Mouse (Mus musculus): ENCODE data around the gene Slc7a8. TPM values are rescaled to one million over a fixed set of nuclear protein-coding genes. Genes with fewer than 3 reads are reported as not detected.

Slc7a8 gene
- 5.8 and 12.1 TPM in 2 replicates for polyA plus RNA-seq (2014; fragmentation: Nextera tagmentation; extraction: Ambion mirVana)

DNA sequence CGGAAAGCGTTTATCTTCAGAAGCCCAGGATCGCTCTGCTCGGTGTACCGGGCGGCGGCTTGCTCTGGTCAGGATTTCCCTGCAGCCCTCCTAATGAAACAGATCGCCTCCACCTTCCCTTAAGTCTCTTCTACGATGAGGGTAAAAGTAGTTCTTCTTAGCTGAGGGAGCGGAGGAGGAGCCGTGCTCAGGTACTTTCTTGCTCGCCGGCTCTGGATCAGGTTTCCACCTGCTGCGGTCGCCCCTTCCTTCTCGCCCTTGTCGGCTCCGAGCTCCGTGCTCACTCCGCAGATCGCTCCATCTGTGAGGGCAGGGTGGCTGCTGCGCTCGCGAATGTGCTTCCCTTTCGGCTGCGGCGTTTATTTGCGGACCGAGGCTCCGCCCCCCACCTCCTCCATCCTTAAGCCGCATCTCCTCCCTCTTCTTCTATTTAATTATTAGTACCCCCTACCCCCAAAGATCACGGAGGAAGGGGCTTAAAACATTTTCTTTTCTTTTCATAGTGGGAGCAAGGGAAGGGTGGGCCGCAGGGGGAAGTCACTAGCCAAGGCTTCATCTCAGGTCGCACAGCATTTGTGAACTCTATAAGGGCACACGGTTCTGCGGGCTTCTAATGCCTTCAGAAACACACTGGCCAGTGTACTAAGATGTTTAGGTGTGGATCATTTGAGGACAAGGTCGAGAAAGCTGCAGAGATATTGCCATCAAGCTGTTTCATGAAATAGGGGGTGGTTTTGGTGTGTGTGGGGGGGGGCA, at the start of gene Slc7a8:
Slc7a8 (minus strand) TSS at position 337 of the 756 bp plus-strand sequence.
- ATAC-seq (ENCODE audit: low FRiP score, low TSS enrichment), result peak; percentile 72; the same call in 1 of the 2 replicates
- H3K9ac ChIP-seq (ENCODE audit: low read depth, low read length), result peak within 1 kb of the TSS; percentile 38; the same call in 1 of the 2 replicates
- H3K9me3 ChIP-seq (ENCODE audit: control insufficient read depth, low read length), result peaks cover 4% of the 10 kb centered on the region; the same call in 1 of the 2 replicates
- H3K4me3 ChIP-seq (ENCODE audit: low read length), result peak within 1 kb of the TSS; percentile 55
- WGBS, result 2% methylated on average over 37 of the region's 37 CpGs
- no peaks in the 10 kb centered on the region for H3K36me3 ChIP-seq (ENCODE audit: control insufficient read depth, insufficient read depth, low read length)
- H3K27ac ChIP-seq (ENCODE audit: low read depth, low read length), result no peak within 1 kb of the TSS
- no peaks in the 10 kb centered on the region; the same call in 1 of the 2 replicates for H3K4me1 ChIP-seq (ENCODE audit: control insufficient read depth, insufficient read depth, low read length)
- peak within 1 kb of the TSS; percentile 92 for H3K4me2 ChIP-seq (replicated peaks; ENCODE audit: low read depth, low read length)
- H3K27me3 ChIP-seq (ENCODE audit: control insufficient read depth, insufficient read depth, low read length), result peaks cover 13% of the 10 kb centered on the region

DNA sequence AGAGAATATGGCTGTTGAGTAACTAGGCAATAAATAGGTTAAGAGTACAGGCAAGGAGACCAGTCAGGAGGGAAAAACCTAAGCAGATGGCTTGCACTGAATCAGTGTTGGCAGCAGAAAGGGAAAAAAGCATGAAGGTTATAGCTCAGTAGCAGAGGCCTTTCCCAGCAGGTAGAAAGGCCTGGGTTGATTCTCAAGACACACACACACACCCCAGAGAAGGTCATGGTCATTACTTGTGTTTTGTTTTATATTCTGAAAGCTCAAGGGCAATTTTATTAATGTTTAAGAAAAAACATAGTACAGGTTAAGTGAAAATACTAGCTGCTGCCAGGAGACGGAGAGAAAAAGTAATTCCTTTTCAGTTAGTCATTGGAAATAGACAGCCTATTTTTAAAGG, 42.0 kb upstream of the Slc7a8 start:
- no peak overlapping the region for H3K9ac ChIP-seq (ENCODE audit: low read depth, low read length)
- no peak overlapping the region for H3K27ac ChIP-seq (ENCODE audit: low read depth, low read length)
- ATAC-seq (ENCODE audit: low FRiP score, low TSS enrichment), result no peak
- H3K4me3 ChIP-seq (ENCODE audit: low read length), result no peak overlapping the region
- H3K27me3 ChIP-seq (ENCODE audit: control insufficient read depth, insufficient read depth, low read length), result no peaks in the 10 kb centered on the region
- H3K4me2 ChIP-seq (replicated peaks; ENCODE audit: low read depth, low read length), result no peak overlapping the region
- 76% methylated on average over 1 of the region's 1 CpGs for WGBS
- H3K36me3 ChIP-seq (ENCODE audit: control insufficient read depth, insufficient read depth, low read length), result no peaks in the 10 kb centered on the region
- H3K4me1 ChIP-seq (ENCODE audit: control insufficient read depth, insufficient read depth, low read length), result no peaks in the 10 kb centered on the region; the same call in 1 of the 2 replicates
- H3K9me3 ChIP-seq (ENCODE audit: control insufficient read depth, low read length), result no peaks in the 10 kb centered on the region

DNA sequence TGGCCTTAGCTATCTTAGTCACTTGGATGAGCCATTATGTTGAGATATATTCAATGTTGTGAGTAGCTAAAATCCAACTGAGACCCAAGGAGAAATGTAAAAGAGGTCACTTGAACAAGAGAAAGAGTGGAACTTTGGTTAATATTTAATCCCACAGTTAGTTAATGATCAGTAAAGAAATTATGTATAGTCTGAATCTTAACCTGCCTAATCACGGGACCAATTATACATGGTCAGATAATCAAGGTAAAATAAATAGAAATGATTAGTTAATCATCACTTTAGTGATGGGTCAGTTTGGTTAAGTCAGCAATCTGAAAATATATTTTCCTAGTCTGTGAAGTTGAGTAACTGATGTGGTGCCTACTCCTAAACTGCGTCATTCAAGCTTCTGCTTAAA, 40.6 kb upstream of the Slc7a8 start:
- WGBS, result 60% methylated on average over 2 of the region's 2 CpGs
- ATAC-seq (ENCODE audit: low FRiP score, low TSS enrichment), result no peak

DNA sequence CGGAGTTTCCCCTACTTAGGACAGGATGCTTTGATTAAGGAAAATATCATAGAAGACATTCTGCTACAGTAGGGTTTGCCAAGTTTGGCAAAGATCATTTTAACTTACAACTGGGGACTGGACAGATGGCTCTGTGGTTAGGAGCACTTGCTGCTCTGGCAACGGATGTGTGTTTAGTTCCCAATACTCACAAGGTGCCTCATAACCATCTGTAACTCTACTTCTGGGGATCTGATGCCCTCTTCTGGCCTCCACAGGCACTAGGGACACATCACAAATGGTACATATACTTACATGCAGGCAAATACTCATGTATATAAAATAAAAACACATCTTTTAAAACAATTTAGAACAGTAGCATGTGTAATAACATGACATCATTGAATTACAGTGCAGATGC, 36.0 kb upstream of the Slc7a8 start:
- Histone ChIP-seq H3K36me3 (ENCODE audit: control insufficient read depth, insufficient read depth, low read length) (no peaks in the 10 kb centered on the region), H3K9me3 (ENCODE audit: control insufficient read depth, low read length) (no peaks in the 10 kb centered on the region), H3K4me3 (ENCODE audit: low read length) (no peak overlapping the region), H3K27ac (ENCODE audit: low read depth, low read length) (no peak overlapping the region), H3K27me3 (ENCODE audit: control insufficient read depth, insufficient read depth, low read length) (no peaks in the 10 kb centered on the region), H3K4me2 (replicated peaks; ENCODE audit: low read depth, low read length) (no peak overlapping the region), H3K4me1 (ENCODE audit: control insufficient read depth, insufficient read depth, low read length) (no peaks in the 10 kb centered on the region; the same call in 1 of the 2 replicates), H3K9ac (ENCODE audit: low read depth, low read length) (no peak overlapping the region)
- WGBS, result 52% methylated on average over 2 of the region's 2 CpGs
- no peak for ATAC-seq (ENCODE audit: low FRiP score, low TSS enrichment)

More for the DNA sequence above, 40.6 kb upstream of the Slc7a8 start:
- H3K4me3 ChIP-seq (ENCODE audit: low read length), result no peak overlapping the region
- no peak overlapping the region for H3K9ac ChIP-seq (ENCODE audit: low read depth, low read length)
- H3K4me2 ChIP-seq (replicated peaks; ENCODE audit: low read depth, low read length), result no peak overlapping the region
- H3K4me1 ChIP-seq (ENCODE audit: control insufficient read depth, insufficient read depth, low read length), result no peaks in the 10 kb centered on the region; the same call in 1 of the 2 replicates
- no peaks in the 10 kb centered on the region for H3K9me3 ChIP-seq (ENCODE audit: control insufficient read depth, low read length)
- H3K27ac ChIP-seq (ENCODE audit: low read depth, low read length), result no peak overlapping the region
- no peaks in the 10 kb centered on the region for H3K27me3 ChIP-seq (ENCODE audit: control insufficient read depth, insufficient read depth, low read length)
- H3K36me3 ChIP-seq (ENCODE audit: control insufficient read depth, insufficient read depth, low read length), result no peaks in the 10 kb centered on the region

GRCm38 (mm10) chr14:54815737-54816136, 34.0 kb upstream of the Slc7a8 start:
- Histone ChIP-seq H3K27me3 (ENCODE audit: control insufficient read depth, insufficient read depth, low read length) (no peaks in the 10 kb centered on the region), H3K9ac (ENCODE audit: low read depth, low read length) (no peak overlapping the region), H3K27ac (ENCODE audit: low read depth, low read length) (no peak overlapping the region), H3K4me1 (ENCODE audit: control insufficient read depth, insufficient read depth, low read length) (no peaks in the 10 kb centered on the region), H3K9me3 (ENCODE audit: control insufficient read depth, low read length) (no peaks in the 10 kb centered on the region), H3K4me2 (replicated peaks; ENCODE audit: low read depth, low read length) (no peak overlapping the region), H3K4me3 (ENCODE audit: low read length) (no peak overlapping the region), H3K36me3 (ENCODE audit: control insufficient read depth, insufficient read depth, low read length) (no peaks in the 10 kb centered on the region)
- 53% methylated on average over 3 of the region's 3 CpGs for WGBS
- no peak for ATAC-seq (ENCODE audit: low FRiP score, low TSS enrichment)

DNA sequence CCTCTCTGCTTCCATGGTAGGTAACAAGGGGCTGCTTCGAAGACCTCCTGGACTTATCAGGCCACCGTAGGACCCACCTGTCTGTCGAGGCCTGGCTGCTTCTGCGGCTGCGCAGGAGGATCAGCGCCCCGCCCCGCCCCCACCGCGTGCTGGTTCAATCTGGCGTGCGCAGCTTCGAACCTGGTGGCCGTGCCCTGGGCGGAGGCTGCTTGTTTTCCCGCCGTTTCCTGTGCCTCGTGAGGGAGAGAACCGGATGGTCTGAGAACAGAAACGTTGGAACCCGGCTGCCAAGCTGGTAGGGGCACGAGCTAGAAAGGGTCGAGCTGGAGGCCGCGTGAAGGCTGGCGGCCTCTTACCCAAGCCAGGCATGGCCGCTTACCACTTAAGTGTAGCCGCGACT, 32.2 kb upstream of the Slc7a8 start, which contains the start of gene Rnf212b:
Rnf212b (plus strand) TSS at position 151 of the 400 bp plus-strand sequence.
- ATAC-seq (ENCODE audit: low FRiP score, low TSS enrichment), result no peak
- WGBS, result 86% methylated on average over 29 of the region's 29 CpGs
- no peaks in the 10 kb centered on the region for H3K36me3 ChIP-seq (ENCODE audit: control insufficient read depth, insufficient read depth, low read length)

GRCm38 (mm10) chr14:54809668-54810033, 27.9 kb upstream of the Slc7a8 start:
- Histone ChIP-seq H3K27me3 (ENCODE audit: control insufficient read depth, insufficient read depth, low read length) (no peaks in the 10 kb centered on the region), H3K9ac (ENCODE audit: low read depth, low read length) (no peak overlapping the region), H3K4me3 (ENCODE audit: low read length) (no peak overlapping the region), H3K36me3 (ENCODE audit: control insufficient read depth, insufficient read depth, low read length) (no peaks in the 10 kb centered on the region), H3K4me1 (ENCODE audit: control insufficient read depth, insufficient read depth, low read length) (no peaks in the 10 kb centered on the region), H3K9me3 (ENCODE audit: control insufficient read depth, low read length) (no peaks in the 10 kb centered on the region), H3K27ac (ENCODE audit: low read depth, low read length) (no peak overlapping the region), H3K4me2 (replicated peaks; ENCODE audit: low read depth, low read length) (no peak overlapping the region)
- ATAC-seq (ENCODE audit: low FRiP score, low TSS enrichment), result no peak
- WGBS, result 87% methylated on average over 3 of the region's 3 CpGs

More for the DNA sequence above, 32.2 kb upstream of the Slc7a8 start, which contains the start of gene Rnf212b:
- Histone ChIP-seq H3K4me3 (ENCODE audit: low read length) (no peak within 1 kb of the TSS), H3K27me3 (ENCODE audit: control insufficient read depth, insufficient read depth, low read length) (no peaks in the 10 kb centered on the region), H3K4me1 (ENCODE audit: control insufficient read depth, insufficient read depth, low read length) (no peaks in the 10 kb centered on the region), H3K9ac (ENCODE audit: low read depth, low read length) (no peak within 1 kb of the TSS), H3K9me3 (ENCODE audit: control insufficient read depth, low read length) (no peaks in the 10 kb centered on the region), H3K4me2 (replicated peaks; ENCODE audit: low read depth, low read length) (no peak within 1 kb of the TSS), H3K27ac (ENCODE audit: low read depth, low read length) (no peak within 1 kb of the TSS)

DNA sequence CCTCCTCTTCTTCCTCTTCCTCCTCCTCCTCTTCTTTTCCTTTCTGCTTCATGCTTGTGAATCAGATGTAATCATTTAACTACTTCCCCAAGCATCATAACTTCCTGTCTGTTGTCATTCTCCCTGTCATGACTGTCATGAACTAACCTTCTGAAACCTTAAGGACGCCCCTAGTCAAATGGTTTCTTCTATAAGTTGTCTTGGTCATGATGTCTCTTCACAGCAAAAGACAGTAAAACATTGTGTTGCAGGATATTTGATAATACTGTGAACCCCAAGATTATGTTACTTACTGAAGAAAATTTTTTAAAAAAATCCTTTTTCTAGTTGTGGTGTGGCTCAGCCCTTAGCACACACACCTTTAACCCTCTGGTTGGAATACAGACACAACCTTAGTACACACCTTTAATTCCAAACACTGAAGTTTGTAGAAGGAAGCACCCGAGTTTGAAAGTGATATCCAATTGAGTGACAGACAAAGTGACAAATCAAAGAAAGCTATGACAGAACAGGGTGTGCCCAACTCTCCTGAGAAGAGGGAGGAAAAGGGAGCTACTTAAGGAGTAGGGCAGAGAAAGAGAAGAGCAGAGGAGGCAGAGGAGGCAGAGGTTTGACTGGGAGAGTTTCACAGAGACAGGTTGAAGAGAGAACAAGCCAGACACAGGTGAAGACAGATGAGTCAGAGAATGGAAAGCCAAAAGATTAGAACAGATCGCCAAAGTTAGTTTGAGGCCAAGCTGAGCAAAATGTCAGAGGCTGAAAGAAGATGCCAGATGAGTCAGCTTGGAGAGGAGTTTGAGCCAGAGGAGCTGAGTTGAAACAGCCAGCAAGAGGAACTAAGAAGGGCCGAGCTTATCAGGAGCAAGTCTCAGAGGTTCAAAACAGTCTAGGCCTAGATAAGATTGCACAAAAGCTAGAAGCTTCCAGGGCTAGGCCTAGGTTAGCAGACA, 27.2 kb upstream of the Slc7a8 start:
- H3K27me3 ChIP-seq (ENCODE audit: control insufficient read depth, insufficient read depth, low read length), result no peaks in the 10 kb centered on the region

More for the DNA sequence above, 27.2 kb upstream of the Slc7a8 start:
- H3K36me3 ChIP-seq (ENCODE audit: control insufficient read depth, insufficient read depth, low read length), result no peaks in the 10 kb centered on the region
- 83% methylated on average over 4 of the region's 4 CpGs for WGBS
- H3K4me3 ChIP-seq (ENCODE audit: low read length), result no peak overlapping the region
- no peak overlapping the region for H3K27ac ChIP-seq (ENCODE audit: low read depth, low read length)
- ATAC-seq (ENCODE audit: low FRiP score, low TSS enrichment), result no peak
- H3K9ac ChIP-seq (ENCODE audit: low read depth, low read length), result no peak overlapping the region
- no peaks in the 10 kb centered on the region for H3K9me3 ChIP-seq (ENCODE audit: control insufficient read depth, low read length)
- no peaks in the 10 kb centered on the region for H3K4me1 ChIP-seq (ENCODE audit: control insufficient read depth, insufficient read depth, low read length)
- H3K4me2 ChIP-seq (replicated peaks; ENCODE audit: low read depth, low read length), result no peak overlapping the region

Data from kidney, embryonic 14.5 days (tissue).